Mouse (Mus musculus) cerebellum, adult 8-10 months (tissue): ENCODE results near the gene Aldoc.
"Not testable (repeated sequence)": the region's sequence is repeated elsewhere in the genome, so short reads cannot be mapped to it uniquely, and the experiment has no call there.

Experiments
- DNase-seq: peaks from one replicate; pipeline ENCODE4 v3.0.0; 2022

Aldoc gene

GRCm38 (mm10) chr11:78322860-78323259, at the start of gene Aldoc:
TSS of gene Aldoc (plus strand) at chr11:78322968.
- peak; percentile 86 for DNase-seq

- DNase-seq, result no peak
These were observed 47.2 kb upstream of the Aldoc start for GRCm38 (mm10) chr11:78275596-78275995.

- DNase-seq, result not testable (repeated sequence)
These were observed 46.6 kb upstream of the Aldoc start for GRCm38 (mm10) chr11:78276169-78276568.

GRCm38 (mm10) chr11:78278853-78279252, 43.9 kb upstream of the Aldoc start:
- DNase-seq, result no peak

GRCm38 (mm10) chr11:78279586-78279985, 43.2 kb upstream of the Aldoc start:
- no peak for DNase-seq

GRCm38 (mm10) chr11:78289146-78289763, 33.5 kb upstream of the Aldoc start:
- DNase-seq, result no peak

GRCm38 (mm10) chr11:78290654-78291053, 32.1 kb upstream of the Aldoc start, which contains the start of gene BC030499:
TSS of gene BC030499 (plus strand) at chr11:78290841.
- no peak for DNase-seq

- no peak for DNase-seq
These were observed 28.2 kb upstream of the Aldoc start for GRCm38 (mm10) chr11:78294585-78294984.

GRCm38 (mm10) chr11:78300917-78301316, 21.9 kb upstream of the Aldoc start:
- DNase-seq, result no peak

GRCm38 (mm10) chr11:78301357-78302084, 21.2 kb upstream of the Aldoc start, which contains the start of gene Spag5:
TSS of gene Spag5 (plus strand) at chr11:78301529.
- peak; percentile 83 for DNase-seq

- no peak for DNase-seq
These were observed 17.5 kb upstream of the Aldoc start for GRCm38 (mm10) chr11:78305272-78305671.

- no peak for DNase-seq
These were observed 11.8 kb upstream of the Aldoc start for GRCm38 (mm10) chr11:78310861-78311511.

GRCm38 (mm10) chr11:78313662-78314061, 9.1 kb upstream of the Aldoc start:
- DNase-seq, result no peak

GRCm38 (mm10) chr11:78318411-78318810, 4.4 kb upstream of the Aldoc start:
- no peak for DNase-seq

GRCm38 (mm10) chr11:78322076-78322831, 514 bp upstream of the Aldoc start:
- no peak for DNase-seq

- DNase-seq, result peak; percentile 52
These were observed 1.4 kb downstream of the Aldoc start for GRCm38 (mm10) chr11:78324000-78324785.

- DNase-seq, result no peak
These were observed 2.2 kb downstream of the Aldoc start for GRCm38 (mm10) chr11:78324965-78325364.

- DNase-seq, result no peak
These were observed 4.4 kb downstream of the Aldoc start for GRCm38 (mm10) chr11:78327215-78327614.

GRCm38 (mm10) chr11:78327634-78328511, 5.1 kb downstream of the Aldoc start, which contains the start of gene Pigs:
TSS of gene Pigs (plus strand) at chr11:78328415.
- peak; percentile 98 for DNase-seq

- DNase-seq, result no peak
These were observed 5.8 kb downstream of the Aldoc start for GRCm38 (mm10) chr11:78328512-78329056.

GRCm38 (mm10) chr11:78332676-78333075, 9.9 kb downstream of the Aldoc start:
- no peak for DNase-seq
